Mouse (Mus musculus): Measurements from ENCODE around the gene Gm3248.
"Not testable (repeated sequence)": the region's sequence is repeated elsewhere in the genome, so short reads cannot be mapped to it uniquely, and the experiment has no call there.

Gene Gm3248

DNA sequence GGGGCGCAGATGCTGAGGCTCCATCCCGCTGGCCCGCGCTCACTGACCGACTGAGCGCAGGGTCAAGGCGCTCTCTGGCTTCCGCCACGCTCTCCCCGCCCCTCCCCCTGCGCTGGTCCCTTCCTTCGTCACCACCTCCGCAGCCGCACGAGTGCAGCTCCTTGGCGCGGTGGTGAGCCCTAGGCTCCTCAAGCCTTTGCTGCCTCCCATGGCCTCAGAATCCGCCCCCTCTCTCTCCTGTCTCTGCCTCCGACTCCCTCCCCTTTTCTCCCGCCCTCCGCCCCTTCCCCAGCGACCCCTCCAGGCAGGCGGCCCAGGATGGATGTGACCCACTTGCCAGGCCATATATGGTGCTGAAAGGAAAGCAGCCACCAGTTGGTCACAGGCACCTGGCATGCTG, at the start of gene Gm3248:
TSS of gene Gm3248 (minus strand) at position 111 of the 400 bp plus-strand sequence.
- not testable (repeated sequence) for DNase-seq

DNA sequence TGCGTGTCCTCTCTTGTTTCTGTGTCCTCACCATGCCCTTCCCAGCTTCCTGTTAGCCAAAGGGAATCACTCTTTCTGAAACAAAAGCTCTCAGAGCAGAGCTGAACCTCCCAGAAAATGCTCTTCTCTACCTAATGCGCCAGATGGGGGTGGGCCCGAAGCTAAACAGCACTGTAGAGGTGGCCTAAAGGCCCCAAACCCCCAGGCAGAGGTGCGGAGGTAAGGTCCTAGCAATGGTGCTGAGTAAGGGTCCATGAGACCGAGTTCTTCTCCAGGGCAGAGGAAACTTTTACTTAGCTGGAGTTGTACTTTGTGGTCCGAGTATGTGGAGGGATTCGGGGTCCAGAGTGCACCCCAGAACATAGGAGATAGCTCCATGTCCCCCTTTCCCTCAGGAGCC, 25.6 kb upstream of the Gm3248 start:
- DNase-seq: peak in 1 of 2 experiments; percentile 11

DNA sequence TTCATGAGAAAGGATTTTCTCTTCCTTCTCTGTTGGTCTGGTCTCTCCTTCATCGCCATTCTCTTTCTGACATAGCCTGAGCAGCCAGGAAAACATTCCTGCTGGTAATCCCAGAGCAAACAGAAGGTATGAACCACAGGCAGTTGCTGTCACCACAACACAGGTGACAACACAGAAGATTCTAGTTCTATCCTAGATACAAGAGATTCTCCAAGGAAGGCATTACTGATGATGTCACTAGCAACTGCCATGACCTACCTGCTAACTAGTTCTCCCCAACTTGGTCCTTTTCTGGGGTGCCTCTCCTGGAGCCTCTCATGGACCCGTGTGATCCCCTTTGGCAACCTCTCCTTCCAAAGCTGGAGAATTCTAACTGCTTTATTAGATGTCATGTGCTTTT, 17.5 kb upstream of the Gm3248 start, which contains the start of gene Gm3453:
TSS of gene Gm3453 (minus strand) at position 101 of the 400 bp plus-strand sequence.
- not testable (repeated sequence) for DNase-seq

DNA sequence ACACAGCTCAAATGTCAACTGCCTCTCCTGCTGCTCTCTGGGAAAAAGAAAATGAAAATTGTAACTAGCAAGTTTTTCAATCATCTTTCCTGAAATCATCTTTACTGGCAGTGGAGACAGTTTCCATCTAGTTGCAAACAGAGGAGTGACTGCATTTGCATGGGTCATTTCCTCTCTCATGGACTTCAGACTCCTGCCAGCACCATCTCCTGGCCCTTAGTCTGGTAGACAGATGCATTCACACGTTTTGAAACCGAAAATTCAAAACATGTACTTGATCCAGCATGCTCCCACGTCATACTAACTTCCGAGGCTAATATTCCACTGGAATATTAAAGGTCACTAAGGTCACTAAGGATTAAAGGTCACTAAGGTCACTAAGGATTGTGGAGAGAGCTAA, 896 bp upstream of the Gm3248 start:
- DNase-seq: not testable (repeated sequence)

DNA sequence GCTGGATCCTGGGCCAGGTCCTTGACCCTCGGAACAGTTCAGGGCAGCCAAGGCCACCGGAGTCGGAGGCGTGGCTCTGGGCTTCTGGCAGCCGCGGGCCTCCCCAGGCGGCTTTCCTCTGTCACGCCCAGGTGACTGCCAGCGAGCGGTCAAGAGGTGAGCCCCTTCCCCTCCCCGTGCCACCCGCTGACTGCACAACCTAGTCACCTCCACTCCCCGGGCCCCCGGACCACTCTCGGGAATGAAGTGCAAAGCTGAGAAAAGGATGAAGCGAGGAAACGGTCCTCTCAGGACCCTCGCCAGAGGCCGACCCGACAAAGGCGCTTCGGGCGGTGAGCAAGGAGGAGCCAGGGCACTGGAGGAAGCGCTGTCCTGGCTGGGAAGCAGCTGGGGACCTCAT, 443 bp downstream of the Gm3248 start:
- not testable (repeated sequence) for DNase-seq

DNA sequence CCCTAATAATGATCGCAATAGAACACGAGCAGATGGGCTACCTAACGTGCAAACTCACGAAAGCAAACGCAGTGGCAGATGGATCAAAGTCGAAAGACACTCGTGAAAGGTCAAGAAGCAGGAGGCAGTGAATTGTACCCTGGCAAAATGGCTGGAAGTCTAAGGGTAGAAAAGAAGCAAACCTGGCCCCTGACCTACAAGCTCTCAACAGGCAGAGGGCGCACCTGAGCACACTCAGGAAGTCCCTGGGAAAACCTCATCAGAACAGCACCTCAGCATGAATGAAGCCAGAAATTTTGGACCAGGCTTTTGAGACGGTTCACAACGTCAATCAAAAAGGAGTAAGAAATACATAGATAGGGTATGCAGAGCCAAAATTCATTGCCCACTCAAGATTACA, 1.1 kb downstream of the Gm3248 start:
- not testable (repeated sequence) for DNase-seq

DNA sequence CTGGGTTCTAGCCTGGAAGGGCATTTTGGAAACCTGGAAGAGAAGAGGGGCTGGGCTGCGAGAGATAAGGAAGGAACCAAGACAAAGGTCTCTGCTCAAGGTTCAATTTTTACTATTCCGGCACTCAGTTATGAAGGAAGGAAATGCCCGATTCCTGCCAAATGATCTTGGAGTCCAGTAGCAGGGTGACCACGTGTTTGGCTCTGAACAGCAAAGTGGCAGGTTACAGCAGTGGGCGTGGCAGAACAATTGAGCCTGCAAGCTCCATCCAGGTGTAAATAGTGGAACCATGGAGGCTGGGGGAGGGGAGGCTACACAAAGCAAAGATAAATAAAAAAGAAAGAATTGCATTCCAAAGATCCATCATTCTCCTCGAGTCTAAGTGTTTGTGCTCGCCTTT, 38.3 kb downstream of the Gm3248 start:
- DNase-seq: not testable (repeated sequence)

DNA sequence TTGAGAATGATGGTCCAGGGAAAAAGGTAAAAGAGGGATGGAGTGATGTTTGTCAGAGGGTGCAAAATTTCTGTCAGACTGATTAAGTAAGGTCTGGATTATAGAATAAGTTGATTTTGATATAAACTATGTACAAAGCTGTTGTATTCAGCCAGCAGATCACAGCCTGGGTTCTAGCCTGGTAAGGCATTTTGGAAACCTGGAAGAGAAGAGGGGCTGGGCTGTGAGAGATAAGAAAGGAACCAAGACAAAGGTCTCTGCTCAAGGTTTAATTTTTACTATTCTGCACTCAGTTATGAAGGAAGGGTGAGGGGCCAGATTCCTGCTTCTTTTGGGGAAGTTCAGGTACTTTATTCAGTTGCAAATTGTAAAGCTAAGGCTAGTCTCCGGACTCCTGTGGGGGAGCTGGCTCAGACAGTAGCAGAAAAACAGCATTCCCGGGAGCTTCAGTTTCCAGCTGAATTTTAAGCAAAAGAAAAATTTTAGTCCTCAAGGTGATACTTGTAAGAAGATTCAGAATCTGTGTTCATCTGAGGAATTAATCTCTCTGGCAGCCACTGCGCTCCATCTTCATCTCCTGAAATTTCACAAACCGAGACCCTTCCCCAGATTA, 43.1 kb downstream of the Gm3248 start:
- DNase-seq: not testable (repeated sequence)

DNA sequence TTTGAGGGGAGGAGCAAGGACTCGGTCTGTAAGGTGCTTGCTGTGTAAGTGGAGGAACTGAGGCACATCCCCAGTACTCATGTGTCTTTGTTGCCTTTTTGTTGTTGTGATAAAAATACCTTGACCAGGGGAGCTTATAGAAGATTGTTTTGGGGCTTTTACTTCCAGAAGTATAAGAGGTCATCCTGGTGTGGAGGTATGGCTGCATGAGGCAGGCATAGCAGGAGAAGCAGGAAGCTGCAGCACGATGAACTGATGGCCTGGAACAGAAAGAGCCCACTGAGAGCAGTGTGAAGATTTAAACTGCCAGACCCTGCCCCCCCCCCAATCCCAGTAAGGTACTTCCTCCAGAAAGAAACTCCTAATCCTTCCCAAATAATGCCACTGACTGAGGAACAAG, 47.8 kb downstream of the Gm3248 start:
- DNase-seq: not testable (repeated sequence)

Data from spleen, adult 18-20 months (tissue).